Mouse (Mus musculus) liver, embryonic 12.5 days (tissue): ENCODE measurements at regions not wholly inside any gene's neighbourhood (a gene's known extent, or its start where the extent isn't known, plus 50 kb on each side); places are given as distances from the start of the nearest gene placed in this dataset.

Source experiments
- ATAC-seq: fragments of 200-750 bp; cut with Nextera tagmentation; 2 replicates; pipeline ENCODE4 v1.8.0; 2017; ENCODE audit warnings: moderate number of reproducible peaks, mild to moderate bottlenecking, moderate library complexity
- H3K27ac ChIP-seq: fragments of 300-500 bp; sonication (generic); 2 replicates; pipeline ENCODE4 v1.5.1; 2016; ENCODE audit warnings: mild to moderate bottlenecking
- H3K27me3 ChIP-seq: fragments of 300-500 bp; sonication (generic); replicated peaks from 2 replicates; pipeline ENCODE4 v1.6.1; 2016; ENCODE audit warnings: mild to moderate bottlenecking, moderate library complexity
- H3K36me3 ChIP-seq: fragments of 300-500 bp; sonication (generic); 2 replicates; pipeline ENCODE4 v1.6.1; 2016; ENCODE audit warnings: mild to moderate bottlenecking, moderate library complexity
- H3K4me1 ChIP-seq: fragments of 300-500 bp; sonication (generic); 2 replicates; pipeline ENCODE4 v1.6.1; 2016
- H3K4me2 ChIP-seq: fragments of 300-500 bp; sonication (generic); 2 replicates; pipeline ENCODE4 v1.6.1; 2016; ENCODE audit warnings: mild to moderate bottlenecking, moderate library complexity
- H3K4me3 ChIP-seq: fragments of 300-500 bp; sonication (generic); 2 replicates; pipeline ENCODE4 v1.5.1; 2016; ENCODE audit warnings: mild to moderate bottlenecking, moderate library complexity
- H3K9ac ChIP-seq: fragments of 300-500 bp; sonication (generic); 2 replicates; pipeline ENCODE4 v1.6.1; 2016; ENCODE audit warnings: mild to moderate bottlenecking, moderate library complexity
- H3K9me3 ChIP-seq: fragments of 300-500 bp; sonication (generic); replicated peaks from 2 replicates; pipeline ENCODE4 v1.6.1; 2016; ENCODE audit warnings: mild to moderate bottlenecking, moderate library complexity
- WGBS: fragments of 180-500 bp; shearing (Covaris S2); methylation state at CpG from one replicate; pipeline ENCODE4 v1.1.7; 2016; ENCODE audit not compliant: insufficient replicate concordance; 5-methylcytosine and 5-hydroxymethylcytosine counted together

GRCm38 (mm10) chr13:84021771-84022170 lies 200.3 kb upstream of the Tmem161b start:
- no peak overlapping the region for H3K27ac ChIP-seq
- H3K9me3 ChIP-seq = no peaks in the 10 kb centered on the region
- H3K27me3 ChIP-seq = no peaks in the 10 kb centered on the region
- H3K4me3 ChIP-seq = no peak overlapping the region
- no peak overlapping the region for H3K4me2 ChIP-seq
- WGBS = 65% methylated on average over 7 of the region's 7 CpGs
- H3K9ac ChIP-seq = no peak overlapping the region
- no peaks in the 10 kb centered on the region for H3K36me3 ChIP-seq
- no peak for ATAC-seq
- no peaks in the 10 kb centered on the region for H3K4me1 ChIP-seq

GRCm38 (mm10) chr13:84023021-84023420 lies 199.1 kb upstream of the Tmem161b start:
- no peaks in the 10 kb centered on the region for H3K9me3 ChIP-seq
- H3K9ac ChIP-seq = no peak overlapping the region
- no peaks in the 10 kb centered on the region for H3K4me1 ChIP-seq
- no peak overlapping the region for H3K4me3 ChIP-seq
- H3K27me3 ChIP-seq = no peaks in the 10 kb centered on the region
- WGBS = 71% methylated on average over 1 of the region's 1 CpGs
- H3K27ac ChIP-seq = no peak overlapping the region
- no peak overlapping the region for H3K4me2 ChIP-seq
- ATAC-seq = no peak
- H3K36me3 ChIP-seq = no peaks in the 10 kb centered on the region

GRCm38 (mm10) chr13:84023637-84024036 lies 198.5 kb upstream of the Tmem161b start:
- Histone ChIP-seq H3K4me1 (no peaks in the 10 kb centered on the region), H3K9ac (no peak overlapping the region), H3K4me2 (no peak overlapping the region), H3K9me3 (no peaks in the 10 kb centered on the region), H3K36me3 (no peaks in the 10 kb centered on the region), H3K27me3 (no peaks in the 10 kb centered on the region), H3K4me3 (no peak overlapping the region), H3K27ac (no peak overlapping the region)
- ATAC-seq = no peak
- 70% methylated on average over 5 of the region's 5 CpGs for WGBS

- 57% methylated on average over 2 of the region's 2 CpGs for WGBS
- Histone ChIP-seq H3K9me3 (no peaks in the 10 kb centered on the region), H3K36me3 (no peaks in the 10 kb centered on the region), H3K4me3 (no peak overlapping the region), H3K27ac (no peak overlapping the region), H3K27me3 (no peaks in the 10 kb centered on the region), H3K9ac (no peak overlapping the region), H3K4me1 (no peaks in the 10 kb centered on the region), H3K4me2 (no peak overlapping the region)
- no peak for ATAC-seq
Measured at GRCm38 (mm10) chr13:84025348-84025747, 196.7 kb upstream of the Tmem161b start.

GRCm38 (mm10) chr13:84047736-84048135 lies 174.4 kb upstream of the Tmem161b start:
- Histone ChIP-seq H3K36me3 (no peaks in the 10 kb centered on the region), H3K4me1 (no peaks in the 10 kb centered on the region), H3K4me2 (no peak overlapping the region), H3K9ac (no peak overlapping the region), H3K4me3 (no peak overlapping the region), H3K27ac (no peak overlapping the region), H3K9me3 (no peaks in the 10 kb centered on the region), H3K27me3 (no peaks in the 10 kb centered on the region)
- 65% methylated on average over 6 of the region's 6 CpGs for WGBS
- ATAC-seq = no peak

GRCm38 (mm10) chr13:84052221-84052620 lies 169.9 kb upstream of the Tmem161b start:
- no peak overlapping the region for H3K27ac ChIP-seq
- no peak overlapping the region for H3K4me2 ChIP-seq
- no peaks in the 10 kb centered on the region for H3K36me3 ChIP-seq
- ATAC-seq = no peak
- H3K27me3 ChIP-seq = no peaks in the 10 kb centered on the region
- no peaks in the 10 kb centered on the region for H3K9me3 ChIP-seq
- no peak overlapping the region for H3K9ac ChIP-seq
- H3K4me3 ChIP-seq = no peak overlapping the region
- WGBS = 56% methylated on average over 1 of the region's 1 CpGs
- H3K4me1 ChIP-seq = no peaks in the 10 kb centered on the region

- no peak overlapping the region for H3K27ac ChIP-seq
- H3K27me3 ChIP-seq = peaks cover 8% of the 10 kb centered on the region; the same call in 1 of the 2 replicates
- no peak overlapping the region for H3K9ac ChIP-seq
- no peak overlapping the region for H3K4me3 ChIP-seq
- 55% methylated on average over 7 of the region's 7 CpGs for WGBS
- no peaks in the 10 kb centered on the region for H3K9me3 ChIP-seq
- ATAC-seq = no peak
- no peaks in the 10 kb centered on the region for H3K36me3 ChIP-seq
- H3K4me2 ChIP-seq = no peak overlapping the region
- no peaks in the 10 kb centered on the region for H3K4me1 ChIP-seq
Measured at GRCm38 (mm10) chr13:84054956-84055355, 167.1 kb upstream of the Tmem161b start.

- H3K36me3 ChIP-seq = no peaks in the 10 kb centered on the region
- H3K9me3 ChIP-seq = no peaks in the 10 kb centered on the region
- H3K27ac ChIP-seq = no peak overlapping the region
- no peak overlapping the region for H3K4me3 ChIP-seq
- no peak overlapping the region for H3K9ac ChIP-seq
- no peak overlapping the region for H3K4me2 ChIP-seq
- H3K27me3 ChIP-seq = peaks cover 12% of the 10 kb centered on the region; the same call in 1 of the 2 replicates
- no peaks in the 10 kb centered on the region for H3K4me1 ChIP-seq
- no peak for ATAC-seq
Measured at GRCm38 (mm10) chr13:84055576-84055975, 166.5 kb upstream of the Tmem161b start.

GRCm38 (mm10) chr13:84056451-84056850 lies 165.6 kb upstream of the Tmem161b start:
- Histone ChIP-seq H3K4me2 (no peak overlapping the region), H3K27me3 (peaks cover 12% of the 10 kb centered on the region; the same call in 1 of the 2 replicates), H3K9ac (no peak overlapping the region), H3K4me1 (no peaks in the 10 kb centered on the region), H3K4me3 (no peak overlapping the region), H3K9me3 (no peaks in the 10 kb centered on the region), H3K36me3 (no peaks in the 10 kb centered on the region), H3K27ac (no peak overlapping the region)
- no peak for ATAC-seq
- WGBS = 33% methylated on average over 3 of the region's 3 CpGs

GRCm38 (mm10) chr13:84056998-84057397 lies 165.1 kb upstream of the Tmem161b start:
- WGBS = 65% methylated on average over 5 of the region's 5 CpGs
- ATAC-seq = no peak

GRCm38 (mm10) chr13:84057456-84057855 lies 164.6 kb upstream of the Tmem161b start:
- Histone ChIP-seq H3K36me3 (no peaks in the 10 kb centered on the region), H3K9ac (no peak overlapping the region), H3K27ac (no peak overlapping the region), H3K4me1 (no peaks in the 10 kb centered on the region), H3K9me3 (no peaks in the 10 kb centered on the region), H3K4me3 (no peak overlapping the region), H3K4me2 (no peak overlapping the region), H3K27me3 (peaks cover 12% of the 10 kb centered on the region; the same call in 1 of the 2 replicates)
- ATAC-seq = no peak

More at GRCm38 (mm10) chr13:84056998-84057397, 165.1 kb upstream of the Tmem161b start:
- no peaks in the 10 kb centered on the region for H3K4me1 ChIP-seq
- no peak overlapping the region for H3K4me3 ChIP-seq
- no peak overlapping the region for H3K27ac ChIP-seq
- H3K36me3 ChIP-seq = no peaks in the 10 kb centered on the region
- no peak overlapping the region for H3K4me2 ChIP-seq
- peaks cover 12% of the 10 kb centered on the region; the same call in 1 of the 2 replicates for H3K27me3 ChIP-seq
- H3K9ac ChIP-seq = no peak overlapping the region
- H3K9me3 ChIP-seq = no peaks in the 10 kb centered on the region

- no peak for ATAC-seq
- no peak overlapping the region for H3K4me2 ChIP-seq
- no peaks in the 10 kb centered on the region for H3K4me1 ChIP-seq
- H3K36me3 ChIP-seq = no peaks in the 10 kb centered on the region
- no peak overlapping the region for H3K9ac ChIP-seq
- WGBS = 51% methylated on average over 3 of the region's 3 CpGs
- H3K27me3 ChIP-seq = peaks cover 12% of the 10 kb centered on the region; the same call in 1 of the 2 replicates
- no peak overlapping the region for H3K27ac ChIP-seq
- no peak overlapping the region for H3K4me3 ChIP-seq
- no peaks in the 10 kb centered on the region for H3K9me3 ChIP-seq
Measured at GRCm38 (mm10) chr13:84058251-84058650, 163.8 kb upstream of the Tmem161b start.

- Histone ChIP-seq H3K9ac (no peak overlapping the region), H3K4me1 (no peaks in the 10 kb centered on the region), H3K27me3 (peaks cover 12% of the 10 kb centered on the region; the same call in 1 of the 2 replicates), H3K27ac (no peak overlapping the region), H3K9me3 (no peaks in the 10 kb centered on the region), H3K4me3 (no peak overlapping the region), H3K4me2 (no peak overlapping the region), H3K36me3 (no peaks in the 10 kb centered on the region)
- 10% methylated on average over 10 of the region's 10 CpGs for WGBS
- ATAC-seq = no peak
Measured at GRCm38 (mm10) chr13:84059031-84059651, 163.0 kb upstream of the Tmem161b start.
